Mouse (Mus musculus) stomach, postnatal 0 days (tissue): ENCODE data around the gene Prps1l3. TPM values are rescaled to one million over a fixed set of nuclear protein-coding genes. Genes with fewer than 3 reads are reported as not detected.

ENCODE experiments used
- ATAC-seq: fragments of 200-750 bp; cut with Nextera tagmentation; 2 replicates; pipeline ENCODE4 v1.8.0; 2017; ENCODE audit not compliant: low FRiP score, low TSS enrichment
- DNase-seq: peaks from one replicate; pipeline ENCODE4 v3.0.0-alpha.2; 2016; ENCODE audit warnings: low spot score
- H3K27ac ChIP-seq: fragments of 300-500 bp; sonication (generic); replicated peaks from 2 replicates; pipeline ENCODE4 v1.5.1; 2014; ENCODE audit warnings: mild to moderate bottlenecking, control low read depth
- H3K27me3 ChIP-seq: fragments of 300-500 bp; sonication (generic); 2 replicates; pipeline ENCODE4 v1.6.1; 2014; ENCODE audit warnings: low read length; ENCODE audit not compliant: control insufficient read depth, insufficient read depth
- H3K36me3 ChIP-seq: fragments of 300-500 bp; sonication (generic); 2 replicates; pipeline ENCODE4 v1.6.1; 2014; ENCODE audit warnings: low read length, mixed read lengths; ENCODE audit not compliant: control insufficient read depth, insufficient read depth
- H3K4me1 ChIP-seq: fragments of 300-500 bp; sonication (generic); replicated peaks from 2 replicates; pipeline ENCODE4 v1.6.1; 2014; ENCODE audit warnings: antibody characterized with exemption; ENCODE audit not compliant: control insufficient read depth, insufficient read depth
- H3K4me2 ChIP-seq: fragments of 300-500 bp; sonication (generic); replicated peaks from 2 replicates; pipeline ENCODE4 v1.6.1; 2014; ENCODE audit warnings: low read depth, mild to moderate bottlenecking, control low read depth, moderate library complexity
- H3K4me3 ChIP-seq: fragments of 300-500 bp; sonication (generic); 2 replicates; pipeline ENCODE4 v1.5.1; 2014; ENCODE audit warnings: low read depth, low read length, control low read depth
- H3K9ac ChIP-seq: fragments of 300-500 bp; sonication (generic); 2 replicates; pipeline ENCODE4 v1.6.1; 2014; ENCODE audit warnings: mild to moderate bottlenecking, low read length, control low read depth, mixed read lengths
- H3K9me3 ChIP-seq: fragments of 300-500 bp; sonication (generic); 2 replicates; pipeline ENCODE4 v1.6.1; 2016; ENCODE audit warnings: low read length; ENCODE audit not compliant: control insufficient read depth
- CTCF ChIP-seq: IDR thresholded peaks from 2 replicates; pipeline ENCODE4 v1.5.1; 2016; ENCODE audit warnings: antibody characterized with exemption, low read depth, mild to moderate bottlenecking, moderate library complexity
- EP300 ChIP-seq: optimal IDR thresholded peaks from 2 replicates; pipeline ENCODE3; 2016; ENCODE audit warnings: antibody characterized with exemption
- WGBS: fragments of 180-500 bp; shearing (Covaris S2); extraction: QIAGEN DNeasy Blood & Tissue Kit; methylation state at CpG from one replicate; pipeline ENCODE4 v1.1.7; 2014; 5-methylcytosine and 5-hydroxymethylcytosine counted together
- polyA plus RNA-seq: library from polyadenylated mRNA; unstranded; fragments of >200 nt; fragmentation: Nextera tagmentation; extraction: Ambion mirVana; gene quantifications from 2 replicates; pipeline ENCODE4 v1.2.1, GENCODE M21; 2015

Prps1l3 gene
- polyA plus RNA-seq, 1 experiment from 2014 or later, result 24.0 TPM

- ATAC-seq (no peak), DNase-seq (no peak)
- Histone ChIP-seq H3K27ac (no peak overlapping the region), H3K36me3 (no peaks in the 10 kb centered on the region), H3K27me3 (no peaks in the 10 kb centered on the region), H3K9ac (no peak overlapping the region), H3K4me1 (no peaks in the 10 kb centered on the region), H3K4me3 (no peak overlapping the region), H3K9me3 (no peaks in the 10 kb centered on the region), H3K4me2 (no peak overlapping the region)
- WGBS, result 50% methylated on average over 3 of the region's 3 CpGs
- peak; percentile 48 for TF ChIP-seq EP300
- TF ChIP-seq CTCF, result peak; percentile 82
Observed at GRCm38 (mm10) chr12:57281155-57282114, 51.2 kb downstream of the Prps1l3 start.

- no peak for TF ChIP-seq EP300
- TF ChIP-seq CTCF, result peak; percentile 61
- no peak for DNase-seq
- no peaks in the 10 kb centered on the region for H3K9me3 ChIP-seq
- no peak overlapping the region for H3K9ac ChIP-seq
- 42% methylated on average over 5 of the region's 5 CpGs for WGBS
- H3K4me1 ChIP-seq, result no peaks in the 10 kb centered on the region
- no peak overlapping the region for H3K4me2 ChIP-seq
- peak overlapping the region; percentile 1 for H3K27ac ChIP-seq
- H3K27me3 ChIP-seq, result no peaks in the 10 kb centered on the region
- H3K36me3 ChIP-seq, result no peaks in the 10 kb centered on the region
- H3K4me3 ChIP-seq, result no peak overlapping the region
- ATAC-seq, result peak; percentile 84
Observed at GRCm38 (mm10) chr12:57285303-57286059, 55.3 kb downstream of the Prps1l3 start.

Other genes with a start within 250 kb of the Prps1l3 start
- gene Slc25a21, start 32.9 kb upstream of the Prps1l3 start, polyA plus RNA-seq, result 1.2 TPM in 2 replicates
- gene Mipol1, start within 50 bp of the Prps1l3 start, polyA plus RNA-seq, result 5.9 and 6.3 TPM in 2 replicates